Mouse (Mus musculus) hindbrain, embryonic 14.5 days (tissue): ENCODE measurements at regions not wholly inside any gene's neighbourhood (a gene's known extent, or its start where the extent isn't known, plus 50 kb on each side); places are given as distances from the start of the nearest gene placed in this dataset.

Experiments used
- ATAC-seq: fragments of 200-750 bp; cut with Nextera tagmentation; 2 replicates; pipeline ENCODE4 v1.8.0; 2017; ENCODE audit warnings: moderate number of reproducible peaks, mild to moderate bottlenecking, moderate TSS enrichment, moderate library complexity; ENCODE audit not compliant: low FRiP score
- DNase-seq: peaks from one replicate; pipeline ENCODE4 v3.0.0-alpha.2; 2015; ENCODE audit warnings: low spot score
- H3K27ac ChIP-seq: fragments of 300-500 bp; sonication (generic); 2 replicates; pipeline ENCODE4 v1.5.1; 2014; ENCODE audit warnings: mild to moderate bottlenecking, moderate library complexity
- H3K27me3 ChIP-seq: fragments of 300-500 bp; sonication (generic); 2 replicates; pipeline ENCODE4 v1.6.1; 2014; ENCODE audit warnings: mild to moderate bottlenecking, low read length, mixed read lengths; ENCODE audit not compliant: control insufficient read depth, insufficient read depth
- H3K36me3 ChIP-seq: fragments of 300-500 bp; sonication (generic); replicated peaks from 2 replicates; pipeline ENCODE4 v1.6.1; 2014; ENCODE audit not compliant: control insufficient read depth, insufficient read depth
- H3K4me1 ChIP-seq: fragments of 300-500 bp; sonication (generic); replicated peaks from 2 replicates; pipeline ENCODE4 v1.6.1; 2014; ENCODE audit warnings: antibody characterized with exemption, low read length, mixed read lengths; ENCODE audit not compliant: control insufficient read depth, insufficient read depth
- H3K4me2 ChIP-seq: fragments of 300-500 bp; sonication (generic); replicated peaks from 2 replicates; pipeline ENCODE4 v1.6.1; 2014; ENCODE audit warnings: mild to moderate bottlenecking, moderate library complexity
- H3K4me3 ChIP-seq: fragments of 300-500 bp; sonication (generic); replicated peaks from 2 replicates; pipeline ENCODE4 v1.5.1; 2014; ENCODE audit warnings: mild to moderate bottlenecking, low read length
- H3K9ac ChIP-seq: fragments of 300-500 bp; sonication (generic); 2 replicates; pipeline ENCODE4 v1.6.1; 2014
- H3K9me3 ChIP-seq: fragments of 300-500 bp; sonication (generic); 2 replicates; pipeline ENCODE4 v1.6.1; 2016; ENCODE audit warnings: low read length; ENCODE audit not compliant: control insufficient read depth
- WGBS: fragments of 180-500 bp; shearing (Covaris S2); extraction: QIAGEN DNeasy Blood & Tissue Kit; methylation state at CpG from one replicate; pipeline ENCODE4 v1.1.7; 2014; 5-methylcytosine and 5-hydroxymethylcytosine counted together

DNA sequence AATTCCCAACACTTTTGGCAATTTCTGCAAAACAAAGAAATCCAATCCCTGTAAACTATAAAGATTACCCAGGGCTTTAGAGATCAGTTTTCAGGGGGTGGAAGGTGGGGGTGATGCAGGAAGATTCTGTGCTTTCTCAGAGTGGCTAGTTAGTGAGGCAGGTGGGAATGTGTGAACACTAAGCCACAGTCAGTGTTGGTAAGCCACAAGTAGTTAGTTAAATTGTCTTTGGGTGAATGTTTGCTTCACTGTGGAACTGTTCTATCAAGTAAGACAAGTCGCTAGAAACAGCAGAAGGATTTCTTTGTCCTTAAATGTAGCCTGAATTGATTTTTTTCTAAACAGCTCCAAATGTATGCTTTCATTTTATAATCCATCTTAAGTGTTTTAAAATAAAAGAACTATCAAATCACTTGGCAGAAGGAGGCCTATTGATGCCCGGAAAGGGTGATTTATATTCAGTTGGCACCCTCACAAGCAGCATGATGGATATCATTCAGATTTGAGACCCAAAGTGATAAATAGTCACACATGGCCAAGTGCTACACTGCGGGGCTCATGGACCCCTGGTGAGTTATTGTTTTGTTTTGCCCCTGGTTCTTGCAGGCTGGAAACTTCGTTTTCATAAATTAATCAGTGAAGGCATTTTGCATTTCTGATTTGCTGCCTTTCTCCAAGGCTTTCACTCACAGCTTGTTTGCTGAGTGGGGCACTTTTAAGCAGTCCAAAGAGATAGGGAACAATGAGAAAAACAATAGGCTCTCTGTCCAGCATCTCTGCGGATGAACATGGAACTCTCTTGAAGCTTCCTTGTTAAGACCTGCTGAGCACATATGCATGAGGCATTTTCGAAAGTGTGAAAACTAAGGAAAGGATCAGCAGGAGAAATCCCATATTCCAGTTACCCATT lies 325.4 kb downstream of the 4933405O20Rik start:
- peak; percentile 65; the same call in 1 of the 2 replicates for ATAC-seq
- H3K4me3 ChIP-seq, result no peak overlapping the region

DNA sequence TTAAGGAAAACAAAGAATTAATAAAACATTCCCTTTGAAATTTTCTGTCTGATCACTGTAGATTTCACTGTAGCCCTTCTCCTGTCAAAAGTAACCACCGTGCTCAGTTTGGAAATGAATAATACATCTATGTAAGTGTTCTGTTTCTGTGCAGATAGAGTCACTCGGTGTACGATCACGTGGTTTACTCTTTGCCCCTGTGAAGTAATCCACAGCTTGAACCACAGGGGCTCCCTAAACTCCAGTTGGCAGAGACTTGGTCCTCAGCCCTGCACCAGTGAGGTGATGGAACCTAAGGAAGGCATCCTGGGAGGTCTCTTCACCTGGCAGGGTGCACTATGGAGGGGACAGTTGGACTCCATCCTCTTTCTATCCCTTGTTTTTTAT lies 326.0 kb downstream of the 4933405O20Rik start:
- Histone ChIP-seq H3K9me3 (no peaks in the 10 kb centered on the region), H3K9ac (no peak overlapping the region), H3K4me1 (no peaks in the 10 kb centered on the region), H3K4me2 (no peak overlapping the region), H3K27ac (no peak overlapping the region), H3K36me3 (no peaks in the 10 kb centered on the region), H3K4me3 (no peak overlapping the region), H3K27me3 (no peaks in the 10 kb centered on the region)
- WGBS, result 71% methylated on average over 4 of the region's 4 CpGs
- DNase-seq (no peak), ATAC-seq (no peak)

More for the DNA sequence above, 325.4 kb downstream of the 4933405O20Rik start:
- no peak overlapping the region for H3K27ac ChIP-seq
- no peak overlapping the region for H3K9ac ChIP-seq
- no peaks in the 10 kb centered on the region for H3K27me3 ChIP-seq
- no peaks in the 10 kb centered on the region for H3K36me3 ChIP-seq
- 21% methylated on average over 6 of the region's 6 CpGs for whole genome bisulfite sequencing
- H3K9me3 ChIP-seq, result no peaks in the 10 kb centered on the region
- H3K4me1 ChIP-seq, result no peaks in the 10 kb centered on the region
- H3K4me2 ChIP-seq, result no peak overlapping the region
- DNase-seq, result no peak
